ENCODE assay signal across 19 mouse cellular contexts in genomic region chr10:56788081-56788480, GRCm38 (mm10).
"Had no signal": no experiment of that assay in that cellular context is flagged by ENCODE, and none has a peak within 500 bp of the region (broad histone marks: within the 10 kb centered on the region; RNA-seq: fewer than 3 reads in every experiment).

No protein-coding gene starts in this region.

- H3K4me2 ChIP-seq: liver, embryonic 13.5 days; lung, embryonic 14.5 days; midbrain, embryonic 12.5 days; midbrain, embryonic 15.5 days; neural tube, embryonic 13.5 days had no signal

- DNase-seq: kidney, postnatal 25 days; layer of hippocampus, postnatal 36 days; liver, embryonic 13.5 days; lung, embryonic 14.5 days; right cerebral cortex, adult 18-20 months; right cerebral cortex, postnatal 14 days; right cerebral cortex, postnatal 4 days; thymus, adult 2 months; thymus, postnatal 14 days; thymus, postnatal 4 days had no signal

- H3K4me1 ChIP-seq: liver, embryonic 13.5 days; midbrain, embryonic 12.5 days; midbrain, embryonic 15.5 days; neural tube, embryonic 13.5 days had no signal

- H3K4me3 ChIP-seq: left cerebral cortex, adult 2 months; liver, embryonic 13.5 days; midbrain, embryonic 12.5 days; midbrain, embryonic 15.5 days; myocyte; neural tube, embryonic 13.5 days had no signal

- H3K9me3 ChIP-seq: liver, embryonic 13.5 days; midbrain, embryonic 12.5 days; midbrain, embryonic 15.5 days; neural tube, embryonic 13.5 days had no signal

- H3K36me3 ChIP-seq: liver, embryonic 13.5 days; midbrain, embryonic 12.5 days; midbrain, embryonic 15.5 days; neural tube, embryonic 13.5 days had no signal

- H3K9ac ChIP-seq: liver, embryonic 13.5 days; lung, embryonic 14.5 days; midbrain, embryonic 12.5 days; midbrain, embryonic 15.5 days; neural tube, embryonic 13.5 days had no signal

- ATAC-seq: lung, postnatal 0 days; midbrain, embryonic 15.5 days had no signal

- H3K27me3 ChIP-seq: liver, embryonic 13.5 days; midbrain, embryonic 12.5 days; midbrain, embryonic 15.5 days; neural tube, embryonic 13.5 days had no signal

- H3K27ac ChIP-seq: kidney, postnatal 0 days; left cerebral cortex, adult 2 months; liver, embryonic 13.5 days; macrophage; midbrain, embryonic 12.5 days; midbrain, embryonic 15.5 days; neural tube, embryonic 13.5 days; stomach, postnatal 0 days had no signal
